Mouse (Mus musculus) layer of hippocampus, adult 18-20 months (tissue): ENCODE measurements around the gene Kat14. TPM values are rescaled to one million over a fixed set of nuclear protein-coding genes. Genes with fewer than 3 reads are reported as not detected.

Source experiments
- DNase-seq, 2 experiments: peaks; one replicate each; pipeline ENCODE4 v3.0.0; 2022; ENCODE audit warnings: low spot score in 2 of 2
- total RNA-seq, 2 experiments: library from RNA; stranded (reverse); gene quantifications; 2 replicates each; pipeline ENCODE4 v1.2.3; 2021

Kat14 gene
- total RNA-seq, 2 experiments from 2014 or later = 31.9 to 36.6 TPM

DNA sequence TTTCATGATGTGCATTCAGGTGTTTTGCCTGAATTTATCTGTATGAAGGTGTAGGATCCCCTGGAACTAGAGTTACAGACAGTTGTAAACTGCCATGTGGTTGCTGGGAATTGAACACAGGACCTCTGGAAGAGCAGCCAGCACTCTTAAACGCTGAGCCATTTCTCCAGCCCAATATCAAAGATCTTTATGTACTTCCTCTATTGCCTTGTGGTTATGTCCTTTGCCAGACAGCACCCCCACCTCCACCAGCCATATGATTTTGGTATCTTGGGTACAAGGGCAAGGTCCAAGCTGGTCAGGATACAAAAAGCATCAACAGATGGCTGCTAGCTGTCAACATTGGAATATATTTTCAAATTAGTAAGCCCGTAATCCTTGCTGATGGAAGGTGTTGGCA, 81.6 kb downstream of the Kat14 start:
- no peak for DNase-seq

- peak; percentile 65 to 93 for DNase-seq
Observed at GRCm38 (mm10) chr2:144452364-144453008, 83.7 kb downstream of the Kat14 start.

Other genes starting within 250 kb of the Kat14 start
- 1 to 10 TPM; 6.2 to 6.7 TPM for gene Mgme1, start 98.3 kb upstream of the Kat14 start, total RNA-seq
- gene Snx5, start 98.1 kb upstream of the Kat14 start, total RNA-seq = 10 to 100 TPM; 67.4 to 73.2 TPM
- 1 to 10 TPM; 1.6 to 1.9 TPM for gene Ovol2, start 36.8 kb upstream of the Kat14 start, total RNA-seq
- gene Pet117, start within 50 bp of the Kat14 start, total RNA-seq = 10 to 100 TPM in 1 of 2 experiments, 1 to 10 TPM in 1; 6.9 to 10.4 TPM
- 100 to 1,000 TPM; 144 to 149 TPM for gene Dzank1, start 158.4 kb downstream of the Kat14 start, total RNA-seq
- gene Polr3f, start 158.7 kb downstream of the Kat14 start, total RNA-seq = 10 to 100 TPM; 25.5 to 26.5 TPM
- gene Rbbp9, start 181.9 kb downstream of the Kat14 start, total RNA-seq = 10 to 100 TPM; 28.5 to 29.0 TPM
- gene Sec23b, start 187.2 kb downstream of the Kat14 start, total RNA-seq = 10 to 100 TPM; 45.7 to 47.1 TPM
- gene Smim26, start 225.1 kb downstream of the Kat14 start, total RNA-seq = 10 to 100 TPM; 60.5 to 62.2 TPM
- gene Dtd1, start 230.9 kb downstream of the Kat14 start, total RNA-seq = 10 to 100 TPM; 74.4 to 76.2 TPM